ENCODE assay signal across 19 mouse cellular contexts in genomic region chr5:62192073-62192472, GRCm38 (mm10).
"Had no signal": no experiment of that assay in that cellular context is flagged by ENCODE, and none has a peak within 500 bp of the region (broad histone marks: within the 10 kb centered on the region; RNA-seq: fewer than 3 reads in every experiment).

No protein-coding gene starts in this region.

- ATAC-seq: liver, postnatal 0 days; lung, postnatal 0 days; midbrain, embryonic 16.5 days had no signal

- H3K9ac ChIP-seq: kidney, embryonic 15.5 days; limb, embryonic 12.5 days; limb, embryonic 15.5 days; liver, embryonic 14.5 days; liver, postnatal 0 days; lung, embryonic 14.5 days; midbrain, embryonic 12.5 days had no signal

- H3K4me3 ChIP-seq: kidney, embryonic 15.5 days; layer of hippocampus, adult 2 months; left cerebral cortex, adult 2 months; limb, embryonic 12.5 days; limb, embryonic 15.5 days; midbrain, embryonic 12.5 days had no signal

- H3K27ac ChIP-seq: kidney, embryonic 15.5 days; layer of hippocampus, adult 2 months; left cerebral cortex, adult 2 months; limb, embryonic 12.5 days; limb, embryonic 15.5 days; liver, embryonic 14.5 days; macrophage; midbrain, embryonic 12.5 days had no signal

- H3K9me3 ChIP-seq: kidney, embryonic 15.5 days; limb, embryonic 12.5 days; limb, embryonic 15.5 days; midbrain, embryonic 12.5 days had no signal

- DNase-seq: kidney, adult 11 months; kidney, adult 8-10 months; kidney, postnatal 10 days; kidney, postnatal 4 days; layer of hippocampus, adult 9-11 months; liver, postnatal 0 days; lung, embryonic 14.5 days; thymus, postnatal 25 days had no signal

- H3K4me1 ChIP-seq: kidney, embryonic 15.5 days; limb, embryonic 12.5 days; limb, embryonic 15.5 days; midbrain, embryonic 12.5 days had no signal

- H3K4me2 ChIP-seq: kidney, embryonic 15.5 days; limb, embryonic 12.5 days; limb, embryonic 15.5 days; liver, embryonic 11.5 days; lung, embryonic 14.5 days; midbrain, embryonic 12.5 days had no signal

- H3K27me3 ChIP-seq: kidney, embryonic 15.5 days; limb, embryonic 12.5 days; limb, embryonic 15.5 days; midbrain, embryonic 12.5 days had no signal

- H3K36me3 ChIP-seq: kidney, embryonic 15.5 days; limb, embryonic 12.5 days; limb, embryonic 15.5 days; midbrain, embryonic 12.5 days had no signal
